8 mouse cellular contexts compared by ENCODE assay signal in genomic region chr5:30711147-30712001, GRCm38 (mm10). TPM values are rescaled to one million over a fixed set of nuclear protein-coding genes. Genes with fewer than 3 reads are reported as not detected.
DNase-seq lines count a peak whose midpoint lies in the region; ATAC-seq and TF ChIP-seq lines count a peak whose summit lies in the region.

Gene Dpysl5, plus strand, starts transcription at chr5:30711564.

- H3K27me3 ChIP-seq in hindbrain, embryonic 10.5 days (ENCODE audit: insufficient read depth, poor library complexity, severe bottlenecking): peaks cover 43% of the 10 kb centered on the region
- peaks cover 46% of the 10 kb centered on the region for H3K27me3 ChIP-seq in lung, embryonic 14.5 days (ENCODE audit: insufficient read depth, low read length)
- H3K27me3 ChIP-seq in thymus, adult 2 months (ENCODE audit: control insufficient read depth, insufficient read depth, low read length): peaks cover 18% of the 10 kb centered on the region; the same call in 1 of the 2 replicates

- H3K4me2 ChIP-seq in lung, embryonic 14.5 days: peak within 1 kb of the TSS; percentile 74

- H3K36me3 ChIP-seq in hindbrain, embryonic 10.5 days: peaks cover 14% of the 10 kb centered on the region
- H3K36me3 ChIP-seq in lung, embryonic 14.5 days (ENCODE audit: insufficient read depth): no peaks in the 10 kb centered on the region
- no peaks in the 10 kb centered on the region for H3K36me3 ChIP-seq in thymus, adult 2 months (ENCODE audit: control insufficient read depth, insufficient read depth, low read length)

- peak within 1 kb of the TSS; percentile 47 for H3K9ac ChIP-seq in lung, embryonic 14.5 days

- under 1% methylated on average over 71 of the region's 71 CpGs for WGBS in hindbrain, embryonic 10.5 days
- WGBS in lung, embryonic 14.5 days: under 1% methylated on average over 62 of the region's 71 CpGs
- under 1% methylated on average over 68 of the region's 71 CpGs for WGBS in olfactory bulb, adult 2 months
- 2% methylated on average over 71 of the region's 71 CpGs for WGBS in thymus, adult 2 months

- H3K9me3 ChIP-seq in hindbrain, embryonic 10.5 days: no peaks in the 10 kb centered on the region
- no peaks in the 10 kb centered on the region for H3K9me3 ChIP-seq in lung, embryonic 14.5 days (ENCODE audit: low read depth, low read length)

- peak; percentile 73 for TF ChIP-seq POLR2A in olfactory bulb, adult 2 months (IDR thresholded peaks at IDR 0.05; ENCODE audit: insufficient read depth, low read depth, low read length)
- TF ChIP-seq POLR2A in thymus, adult 2 months (IDR thresholded peaks at IDR 0.05; ENCODE audit: control insufficient read depth, extremely low read depth, insufficient read depth, low read length, poor library complexity): no peak

- DNase-seq in T-cell, adult 2 months (ENCODE audit: low spot score): peak; percentile 28
- peak; percentile 92 to 96 for DNase-seq in cerebellum, postnatal 10 days
- peak; percentile 57 to 81 for DNase-seq in frontal cortex, adult 2 months (ENCODE audit: extremely low spot score in 1 of 2, low spot score in 1 of 2)
- DNase-seq in hindbrain, embryonic 10.5 days (ENCODE audit: low spot score): peak; percentile 97
- DNase-seq in layer of hippocampus, adult 9-11 months: peak; percentile 90
- peak; percentile 84 for DNase-seq in lung, embryonic 14.5 days
- peak; percentile 69 for DNase-seq in thymus, adult 2 months

- H3K4me1 ChIP-seq in hindbrain, embryonic 10.5 days (replicated peaks): peaks cover 85% of the 10 kb centered on the region
- peaks cover 9% of the 10 kb centered on the region for H3K4me1 ChIP-seq in lung, embryonic 14.5 days (ENCODE audit: insufficient read depth)
- peaks cover 22% of the 10 kb centered on the region for H3K4me1 ChIP-seq in olfactory bulb, adult 2 months (ENCODE audit: control insufficient read depth, insufficient read depth, low read length)
- H3K4me1 ChIP-seq in thymus, adult 2 months (replicated peaks; ENCODE audit: control insufficient read depth, insufficient read depth, low read length): peaks cover 18% of the 10 kb centered on the region

- peak within 1 kb of the TSS; percentile 88 for H3K4me3 ChIP-seq in hindbrain, embryonic 10.5 days
- H3K4me3 ChIP-seq in lung, embryonic 14.5 days (ENCODE audit: low read depth, low read length): peak within 1 kb of the TSS; percentile 41
- peak within 1 kb of the TSS; percentile 67 for H3K4me3 ChIP-seq in olfactory bulb, adult 2 months (ENCODE audit: insufficient read depth, low read depth, low read length)
- peak within 1 kb of the TSS; percentile 41 for H3K4me3 ChIP-seq in thymus, adult 2 months (ENCODE audit: control insufficient read depth, insufficient read depth, low read length)

- ATAC-seq in lung, embryonic 14.5 days (ENCODE audit: insufficient read depth): peak; percentile 83

- 0 out of 2 replicates have a peak, but pooled peaks have one; percentile 10 for TF ChIP-seq CTCF in lung, embryonic 14.5 days (IDR thresholded peaks at IDR 0.05; ENCODE audit: low read depth)
- TF ChIP-seq CTCF in olfactory bulb, adult 2 months (IDR thresholded peaks at IDR 0.05; ENCODE audit: insufficient read depth, low read depth, low read length): no peak
- no peak for TF ChIP-seq CTCF in thymus, adult 2 months (IDR thresholded peaks at IDR 0.05; ENCODE audit: borderline replicate concordance, control insufficient read depth, extremely low read depth, insufficient read depth, low read length, poor library complexity)

- peak within 1 kb of the TSS; percentile 96 for H3K27ac ChIP-seq in hindbrain, embryonic 10.5 days
- H3K27ac ChIP-seq in lung, embryonic 14.5 days (ENCODE audit: low read depth): no peak within 1 kb of the TSS
- H3K27ac ChIP-seq in olfactory bulb, adult 2 months (ENCODE audit: insufficient read depth, low read depth, low read length): peak within 1 kb of the TSS; percentile 62
- H3K27ac ChIP-seq in thymus, adult 2 months (ENCODE audit: control insufficient read depth, insufficient read depth, low read length): no peak within 1 kb of the TSS

RNA-seq across cellular contexts. Expression of gene Dpysl5, which starts in this region (rescaled TPM):
- 39.6 and 40.3 TPM in 2 replicates for polyA plus RNA-seq in frontal cortex, adult 2 months (2012; rRNA removed)
- 87.4 and 151 TPM in 2 replicates for polyA plus RNA-seq in hindbrain, embryonic 10.5 days (2016; fragmentation: Nextera tagmentation; extraction: Ambion mirVana)
- polyA plus RNA-seq in lung, embryonic 14.5 days (2014; fragmentation: Nextera tagmentation; extraction: Ambion mirVana): 6.6 and 7.3 TPM in 2 replicates
- polyA plus RNA-seq in olfactory bulb, adult 2 months (2012; ENCODE audit: insufficient read depth, insufficient read length, low replicate concordance, missing spikeins): not detected in 2 replicates
- polyA plus RNA-seq in thymus, adult 2 months (2012; rRNA removed): 0.75 and 0.92 TPM in 2 replicates

Comparison
In these comparisons a context has a peak if more than half of its experiments do, and no peak if none do; other contexts are left out.
1. Peak in DNase-seq and H3K4me3 ChIP-seq in thymus, adult 2 months; RNA of the gene not detected or under 1 TPM.
2. DNase-seq: peak in every context shown above with its lines; median percentile 97 in hindbrain, embryonic 10.5 days; 94 in cerebellum, postnatal 10 days; 90 in layer of hippocampus, adult 9-11 months; 84 in lung, embryonic 14.5 days; 69 in frontal cortex, adult 2 months; 69 in thymus, adult 2 months; 28 in T-cell, adult 2 months.
3. H3K27ac ChIP-seq: peak in hindbrain, embryonic 10.5 days (single experiment) and olfactory bulb, adult 2 months (single experiment); none in lung, embryonic 14.5 days (single experiment) and thymus, adult 2 months (single experiment).
4. Peak in every context shown above with its lines, with median percentiles within 50 percentile points of each other: H3K4me3 ChIP-seq.